Mouse (Mus musculus) midbrain, embryonic 13.5 days (tissue): ENCODE data around the gene Thy1. TPM values are rescaled to one million over a fixed set of nuclear protein-coding genes. Genes with fewer than 3 reads are reported as not detected.

Experiments used
- ATAC-seq: fragments of 200-750 bp; cut with Nextera tagmentation; 2 replicates; pipeline ENCODE4 v1.8.0; 2017; ENCODE audit warnings: mild to moderate bottlenecking, moderate TSS enrichment, moderate library complexity
- H3K27ac ChIP-seq: fragments of 300-500 bp; sonication (generic); 2 replicates; pipeline ENCODE4 v1.5.1; 2015; ENCODE audit warnings: inconsistent platforms, mild to moderate bottlenecking, moderate library complexity
- H3K27me3 ChIP-seq: fragments of 300-500 bp; sonication (generic); 2 replicates; pipeline ENCODE4 v1.6.1; 2015; ENCODE audit warnings: mild to moderate bottlenecking, inconsistent platforms
- H3K36me3 ChIP-seq: fragments of 300-500 bp; sonication (generic); 2 replicates; pipeline ENCODE4 v1.6.1; 2015; ENCODE audit warnings: mild to moderate bottlenecking, inconsistent platforms
- H3K4me1 ChIP-seq: fragments of 300-500 bp; sonication (generic); replicated peaks from 2 replicates; pipeline ENCODE4 v1.6.1; 2015; ENCODE audit warnings: inconsistent platforms
- H3K4me2 ChIP-seq: fragments of 300-500 bp; sonication (generic); replicated peaks from 2 replicates; pipeline ENCODE4 v1.6.1; 2015; ENCODE audit warnings: moderate library complexity, mild to moderate bottlenecking, inconsistent platforms
- H3K4me3 ChIP-seq: fragments of 300-500 bp; sonication (generic); replicated peaks from 2 replicates; pipeline ENCODE4 v1.5.1; 2015; ENCODE audit warnings: mild to moderate bottlenecking, inconsistent platforms
- H3K9ac ChIP-seq: fragments of 300-500 bp; sonication (generic); replicated peaks from 2 replicates; pipeline ENCODE4 v1.6.1; 2015; ENCODE audit warnings: mild to moderate bottlenecking, inconsistent platforms
- H3K9me3 ChIP-seq: fragments of 300-500 bp; sonication (generic); 2 replicates; pipeline ENCODE4 v1.6.1; 2016; ENCODE audit warnings: mild to moderate bottlenecking, inconsistent platforms
- WGBS: fragments of 180-500 bp; shearing (Covaris S2); methylation state at CpG from one replicate; pipeline ENCODE4 v1.1.7; 2015; 5-methylcytosine and 5-hydroxymethylcytosine counted together
- polyA plus RNA-seq: library from polyadenylated mRNA; unstranded; fragments of >200 nt; fragmentation: Nextera tagmentation; extraction: Ambion mirVana; gene quantifications from 2 replicates; pipeline ENCODE4 v1.2.1, GENCODE M21; 2015

Gene Thy1
- polyA plus RNA-seq, 1 experiment from 2014 or later, result 0.30 TPM

- no peak for ATAC-seq
- 66% methylated on average over 7 of the region's 7 CpGs for WGBS
Observed at GRCm38 (mm10) chr9:44041511-44042395, 1.4 kb upstream of the Thy1 start.

GRCm38 (mm10) chr9:44042396-44042680, 846 bp upstream of the Thy1 start:
- H3K27me3 ChIP-seq, result peaks cover 49% of the 10 kb centered on the region
- 83% methylated on average over 1 of the region's 1 CpGs for WGBS
- no peak for ATAC-seq

More at GRCm38 (mm10) chr9:44041511-44042395, 1.4 kb upstream of the Thy1 start:
- Histone ChIP-seq H3K36me3 (no peaks in the 10 kb centered on the region), H3K9ac (no peak overlapping the region), H3K4me3 (no peak overlapping the region), H3K4me1 (peaks cover 17% of the 10 kb centered on the region), H3K4me2 (no peak overlapping the region), H3K27ac (no peak overlapping the region), H3K27me3 (peaks cover 49% of the 10 kb centered on the region), H3K9me3 (no peaks in the 10 kb centered on the region)

GRCm38 (mm10) chr9:44043708-44044425, 683 bp downstream of the Thy1 start:
- no peaks in the 10 kb centered on the region for H3K36me3 ChIP-seq
- peak overlapping the region; percentile 70 for H3K4me2 ChIP-seq
- H3K9me3 ChIP-seq, result no peaks in the 10 kb centered on the region
- 3% methylated on average over 21 of the region's 23 CpGs for WGBS
- H3K27ac ChIP-seq, result no peak overlapping the region
- H3K4me3 ChIP-seq, result peak overlapping the region; percentile 41
- ATAC-seq, result no peak
- H3K4me1 ChIP-seq, result peaks cover 17% of the 10 kb centered on the region
- peaks cover 49% of the 10 kb centered on the region for H3K27me3 ChIP-seq
- peak overlapping the region; percentile 58 for H3K9ac ChIP-seq

More at GRCm38 (mm10) chr9:44042396-44042680, 846 bp upstream of the Thy1 start:
- Histone ChIP-seq H3K4me1 (peaks cover 17% of the 10 kb centered on the region), H3K4me2 (no peak overlapping the region), H3K9me3 (no peaks in the 10 kb centered on the region), H3K4me3 (no peak overlapping the region), H3K9ac (no peak overlapping the region), H3K36me3 (no peaks in the 10 kb centered on the region), H3K27ac (no peak overlapping the region)

GRCm38 (mm10) chr9:44044426-44045157, 1.4 kb downstream of the Thy1 start:
- H3K27me3 ChIP-seq, result peaks cover 49% of the 10 kb centered on the region
- no peak overlapping the region for H3K4me3 ChIP-seq

GRCm38 (mm10) chr9:44045158-44045883, 2.1 kb downstream of the Thy1 start:
- Histone ChIP-seq H3K36me3 (no peaks in the 10 kb centered on the region), H3K4me3 (no peak overlapping the region), H3K27me3 (peaks cover 49% of the 10 kb centered on the region), H3K27ac (no peak overlapping the region), H3K9me3 (no peaks in the 10 kb centered on the region), H3K9ac (no peak overlapping the region), H3K4me2 (no peak overlapping the region), H3K4me1 (peaks cover 17% of the 10 kb centered on the region)
- whole genome bisulfite sequencing, result 80% methylated on average over 3 of the region's 3 CpGs
- ATAC-seq, result no peak

More at GRCm38 (mm10) chr9:44044426-44045157, 1.4 kb downstream of the Thy1 start:
- Histone ChIP-seq H3K4me1 (peaks cover 17% of the 10 kb centered on the region), H3K36me3 (no peaks in the 10 kb centered on the region), H3K27ac (no peak overlapping the region), H3K9ac (no peak overlapping the region), H3K4me2 (no peak overlapping the region), H3K9me3 (no peaks in the 10 kb centered on the region)
- ATAC-seq, result no peak
- WGBS, result 41% methylated on average over 14 of the region's 14 CpGs

GRCm38 (mm10) chr9:44045884-44046272, 2.7 kb downstream of the Thy1 start:
- Histone ChIP-seq H3K27ac (no peak overlapping the region), H3K36me3 (no peaks in the 10 kb centered on the region), H3K9ac (no peak overlapping the region), H3K9me3 (no peaks in the 10 kb centered on the region), H3K4me2 (no peak overlapping the region), H3K4me3 (no peak overlapping the region), H3K4me1 (peaks cover 17% of the 10 kb centered on the region), H3K27me3 (peaks cover 48% of the 10 kb centered on the region)
- 79% methylated on average over 5 of the region's 5 CpGs for WGBS
- ATAC-seq, result no peak

- no peak overlapping the region for H3K4me3 ChIP-seq
- no peak for ATAC-seq
Observed at GRCm38 (mm10) chr9:44046426-44046825, 3.2 kb downstream of the Thy1 start.

GRCm38 (mm10) chr9:44047071-44047470, 3.9 kb downstream of the Thy1 start:
- H3K9ac ChIP-seq, result no peak overlapping the region
- WGBS, result 74% methylated on average over 6 of the region's 6 CpGs
- H3K4me2 ChIP-seq, result no peak overlapping the region
- no peak overlapping the region for H3K27ac ChIP-seq
- H3K9me3 ChIP-seq, result no peaks in the 10 kb centered on the region
- H3K36me3 ChIP-seq, result no peaks in the 10 kb centered on the region
- H3K4me3 ChIP-seq, result no peak overlapping the region
- peaks cover 44% of the 10 kb centered on the region for H3K27me3 ChIP-seq
- ATAC-seq, result no peak
- H3K4me1 ChIP-seq, result peaks cover 17% of the 10 kb centered on the region

More at GRCm38 (mm10) chr9:44046426-44046825, 3.2 kb downstream of the Thy1 start:
- Histone ChIP-seq H3K9me3 (no peaks in the 10 kb centered on the region), H3K27me3 (peaks cover 45% of the 10 kb centered on the region), H3K4me2 (no peak overlapping the region), H3K9ac (no peak overlapping the region), H3K4me1 (peaks cover 17% of the 10 kb centered on the region), H3K36me3 (no peaks in the 10 kb centered on the region), H3K27ac (no peak overlapping the region)
- 87% methylated on average over 12 of the region's 12 CpGs for WGBS

- Histone ChIP-seq H3K36me3 (no peaks in the 10 kb centered on the region), H3K4me1 (peaks cover 15% of the 10 kb centered on the region), H3K27me3 (peaks cover 38% of the 10 kb centered on the region), H3K9ac (no peak overlapping the region), H3K27ac (no peak overlapping the region), H3K9me3 (no peaks in the 10 kb centered on the region), H3K4me3 (no peak overlapping the region), H3K4me2 (no peak overlapping the region)
- WGBS, result 82% methylated on average over 14 of the region's 14 CpGs
- no peak for ATAC-seq
Observed at GRCm38 (mm10) chr9:44047571-44048490, 4.6 kb downstream of the Thy1 start.

GRCm38 (mm10) chr9:44048541-44049380, 5.6 kb downstream of the Thy1 start:
- 83% methylated on average over 15 of the region's 15 CpGs for WGBS
- no peaks in the 10 kb centered on the region for H3K9me3 ChIP-seq
- no peak overlapping the region for H3K4me2 ChIP-seq
- H3K27ac ChIP-seq, result no peak overlapping the region
- H3K4me3 ChIP-seq, result no peak overlapping the region
- H3K4me1 ChIP-seq, result peaks cover 6% of the 10 kb centered on the region
- H3K9ac ChIP-seq, result no peak overlapping the region
- no peaks in the 10 kb centered on the region for H3K36me3 ChIP-seq
- H3K27me3 ChIP-seq, result peaks cover 28% of the 10 kb centered on the region
- no peak for ATAC-seq
